Mouse (Mus musculus): ENCODE results near the gene Myo1b.

DNA sequence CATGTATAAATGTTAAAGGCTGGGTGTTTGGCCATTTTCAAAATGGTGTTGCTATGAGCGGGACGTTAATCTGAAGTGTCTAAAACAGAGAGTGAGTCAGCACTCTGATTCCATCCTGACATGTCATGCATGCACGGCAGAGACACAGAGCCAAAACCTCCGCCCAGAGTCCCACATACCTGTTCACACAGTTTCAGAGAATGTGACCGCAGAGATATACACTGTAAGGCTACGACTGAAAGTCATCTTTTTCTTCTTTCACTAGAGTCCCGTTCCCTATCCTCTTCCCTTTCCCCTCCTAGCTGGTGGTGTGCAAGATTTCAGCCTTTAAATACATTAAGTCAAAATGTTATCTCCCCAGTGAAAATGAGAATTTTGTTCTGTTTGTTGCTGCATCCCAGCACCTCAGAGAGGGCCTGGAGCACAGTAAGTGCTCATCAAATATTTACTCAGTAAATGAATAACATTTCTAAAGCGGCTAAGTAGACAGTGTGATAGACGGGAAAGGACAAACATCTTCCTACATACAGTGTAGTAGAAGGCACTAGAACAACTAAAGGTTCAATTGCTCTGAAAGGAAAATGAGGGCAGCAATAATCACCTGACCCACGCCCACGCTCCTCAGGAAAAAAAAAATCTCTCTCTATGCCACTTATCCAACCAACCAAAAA lies 59.5 kb downstream of the Myo1b start:
- no peak for TF ChIP-seq TAL1 (IDR thresholded peaks at IDR 0.05; ENCODE audit: low read length)
- no peak for TF ChIP-seq GATA1 (IDR thresholded peaks at IDR 0.05; ENCODE audit: low read length)
